ENCODE assay signal across 8 mouse cellular contexts in the genomic region with DNA sequence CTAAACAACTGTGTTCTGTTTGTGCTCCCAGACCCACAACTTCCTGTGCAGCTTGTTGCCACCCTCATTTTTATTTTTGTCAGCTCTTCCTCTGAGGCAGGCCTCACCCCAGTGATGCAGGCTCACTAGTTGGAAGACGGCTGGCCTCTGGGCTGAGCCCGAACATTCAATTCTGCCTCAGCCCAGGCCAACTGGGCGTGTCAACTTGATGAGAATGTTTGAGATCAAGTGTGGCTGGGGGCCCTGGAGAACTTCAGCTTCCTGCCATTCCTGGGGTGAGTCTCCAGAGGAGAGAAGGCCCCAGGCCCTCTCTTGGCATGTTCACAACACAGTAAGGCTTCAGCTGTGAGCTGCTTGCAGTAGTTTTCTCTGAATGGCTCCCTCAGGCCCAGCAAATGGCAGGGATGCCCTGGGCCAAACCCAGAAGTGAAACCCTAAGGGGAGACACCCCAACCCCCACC. TPM values are rescaled to one million over a fixed set of nuclear protein-coding genes. Genes with fewer than 3 reads are reported as not detected.
DNase-seq lines count a peak whose midpoint lies in the region; ATAC-seq and TF ChIP-seq lines count a peak whose summit lies in the region.

No protein-coding gene starts in this region.

- H3K27me3 ChIP-seq in kidney, embryonic 15.5 days = no peaks in the 10 kb centered on the region
- no peaks in the 10 kb centered on the region for H3K27me3 ChIP-seq in kidney, adult 2 months (replicated peaks; ENCODE audit: control insufficient read depth, insufficient read depth, low read length)
- H3K27me3 ChIP-seq in limb, embryonic 14.5 days (ENCODE audit: control insufficient read depth, insufficient read depth, low read length) = no peaks in the 10 kb centered on the region
- no peaks in the 10 kb centered on the region for H3K27me3 ChIP-seq in hindbrain, embryonic 10.5 days (ENCODE audit: insufficient read depth, poor library complexity, severe bottlenecking)

- no peaks in the 10 kb centered on the region for H3K9me3 ChIP-seq in kidney, embryonic 15.5 days (replicated peaks)
- no peaks in the 10 kb centered on the region for H3K9me3 ChIP-seq in limb, embryonic 14.5 days (ENCODE audit: control insufficient read depth, low read length)
- H3K9me3 ChIP-seq in hindbrain, embryonic 10.5 days = no peaks in the 10 kb centered on the region

- no peak for DNase-seq in kidney, adult 2 months
- DNase-seq in limb, embryonic 14.5 days (ENCODE audit: low spot score) = no peak
- peak; percentile 62 to 68 for DNase-seq in spleen, postnatal 10 days (ENCODE audit: low spot score in 2 of 2)
- DNase-seq in hindbrain, embryonic 10.5 days (ENCODE audit: low spot score) = no peak
- DNase-seq in right cerebral cortex, postnatal 10 days (ENCODE audit: low spot score in 2 of 2) = no peak
- DNase-seq in left cerebral cortex, postnatal 10 days (ENCODE audit: extremely low spot score in 1 of 2, low spot score in 2 of 2) = no peak

- intact Hi-C loops in left cerebral cortex, postnatal 10 days (cut with DNase I) = no loop called here

- H3K4me1 ChIP-seq in kidney, embryonic 15.5 days = peaks cover 33% of the 10 kb centered on the region
- no peaks in the 10 kb centered on the region for H3K4me1 ChIP-seq in kidney, adult 2 months (ENCODE audit: control insufficient read depth, insufficient read depth, low read length)
- peaks cover 56% of the 10 kb centered on the region for H3K4me1 ChIP-seq in limb, embryonic 14.5 days (ENCODE audit: control insufficient read depth, insufficient read depth, low read length)
- peaks cover 9% of the 10 kb centered on the region; the same call in 1 of the 2 replicates for H3K4me1 ChIP-seq in hindbrain, embryonic 10.5 days (replicated peaks)

- no peak for TF ChIP-seq POLR2A in kidney, adult 2 months (IDR thresholded peaks at IDR 0.05; ENCODE audit: low read depth, low read length)
- TF ChIP-seq POLR2A in limb, embryonic 14.5 days (IDR thresholded peaks at IDR 0.05; ENCODE audit: borderline replicate concordance, extremely low read depth, insufficient read depth, insufficient read length) = no peak

- no peaks in the 10 kb centered on the region for H3K36me3 ChIP-seq in kidney, embryonic 15.5 days
- no peaks in the 10 kb centered on the region for H3K36me3 ChIP-seq in kidney, adult 2 months (ENCODE audit: control insufficient read depth, insufficient read depth, low read length)
- H3K36me3 ChIP-seq in limb, embryonic 14.5 days (ENCODE audit: control insufficient read depth, insufficient read depth, low read length) = no peaks in the 10 kb centered on the region
- H3K36me3 ChIP-seq in hindbrain, embryonic 10.5 days = no peaks in the 10 kb centered on the region

- no peak overlapping the region for H3K9ac ChIP-seq in kidney, embryonic 15.5 days
- H3K9ac ChIP-seq in limb, embryonic 14.5 days (ENCODE audit: low read depth, low read length, severe bottlenecking) = no peak overlapping the region

- ATAC-seq in kidney, embryonic 15.5 days (replicated peaks; ENCODE audit: low FRiP score) = no peak
- peak; percentile 48; the same call in 1 of the 2 replicates for ATAC-seq in erythroid progenitor cell, adult 5-6 weeks (replicated peaks; ENCODE audit: low FRiP score, poor library complexity, severe bottlenecking)
- no peak for ATAC-seq in limb, embryonic 14.5 days (ENCODE audit: low FRiP score, low read depth)

- 58% methylated on average over 3 of the region's 3 CpGs for WGBS in kidney, embryonic 15.5 days
- 74% methylated on average over 3 of the region's 3 CpGs for WGBS in kidney, adult 2 months
- WGBS in limb, embryonic 14.5 days = 50% methylated on average over 3 of the region's 3 CpGs
- 81% methylated on average over 3 of the region's 3 CpGs for WGBS in hindbrain, embryonic 10.5 days

- no peak for TF ChIP-seq CTCF in kidney, adult 2 months (conservative IDR thresholded peaks at IDR 0.05; ENCODE audit: insufficient read depth, insufficient read length, low read depth, low read length)

- no peak overlapping the region for H3K4me3 ChIP-seq in kidney, embryonic 15.5 days (replicated peaks)
- no peak overlapping the region for H3K4me3 ChIP-seq in kidney, adult 2 months (ENCODE audit: insufficient read depth, low read depth, low read length)
- no peak overlapping the region for H3K4me3 ChIP-seq in limb, embryonic 14.5 days (replicated peaks; ENCODE audit: low read length)
- H3K4me3 ChIP-seq in hindbrain, embryonic 10.5 days = no peak overlapping the region

- H3K4me2 ChIP-seq in kidney, embryonic 15.5 days = no peak overlapping the region
- H3K4me2 ChIP-seq in limb, embryonic 14.5 days (replicated peaks; ENCODE audit: low read depth, low read length, severe bottlenecking) = 0 out of 2 replicates have a peak overlapping the region, but pooled peaks have one; percentile 3

- H3K27ac ChIP-seq in kidney, embryonic 15.5 days = peak overlapping the region; percentile 90; the same call in 1 of the 2 replicates
- no peak overlapping the region for H3K27ac ChIP-seq in kidney, adult 2 months (ENCODE audit: insufficient read depth, low read depth, low read length)
- peak overlapping the region; percentile 88 for H3K27ac ChIP-seq in limb, embryonic 14.5 days (replicated peaks; ENCODE audit: low read depth, low read length)
- H3K27ac ChIP-seq in hindbrain, embryonic 10.5 days = no peak overlapping the region

RNA-seq across cellular contexts. Expression of a gene that starts 1.7 kb away (rescaled TPM):
- polyA plus RNA-seq in kidney, embryonic 15.5 days (2015; fragmentation: Nextera tagmentation; extraction: Ambion mirVana) = 122 and 124 TPM in 2 replicates
- polyA plus RNA-seq in kidney, adult 2 months (2012; rRNA removed) = 6.4 and 10.3 TPM in 2 replicates
- 44.0 and 45.4 TPM in 2 replicates for total RNA-seq in erythroid progenitor cell, adult 5-6 weeks (2015; ENCODE audit: low replicate concordance)
- 32.2 and 56.3 TPM in 2 replicates for total RNA-seq in erythroid progenitor cell, adult 5-6 weeks (2017; ENCODE audit: low replicate concordance)
- polyA plus RNA-seq in limb, embryonic 14.5 days (2012; rRNA removed) = 23.3 and 43.3 TPM in 2 replicates
- 96.4 and 109 TPM in 2 replicates for polyA plus RNA-seq in limb, embryonic 14.5 days (2014; fragmentation: Nextera tagmentation; extraction: Ambion mirVana)
- polyA plus RNA-seq in hindbrain, embryonic 10.5 days (2016; fragmentation: Nextera tagmentation; extraction: Ambion mirVana) = 49.8 and 49.9 TPM in 2 replicates
- 100 to 1,000 TPM in 1 of 2 experiments, 10 to 100 TPM in 1; 92.7 to 103 TPM for total RNA-seq in left cerebral cortex, postnatal 10 days (2021)

RNA-seq across cellular contexts. Expression of a gene that starts 50.4 kb away (rescaled TPM):
- 50.2 and 51.5 TPM in 2 replicates for polyA plus RNA-seq in kidney, embryonic 15.5 days (2015; fragmentation: Nextera tagmentation; extraction: Ambion mirVana)
- polyA plus RNA-seq in kidney, adult 2 months (2012; rRNA removed) = 16.3 and 19.1 TPM in 2 replicates
- total RNA-seq in erythroid progenitor cell, adult 5-6 weeks (2015; ENCODE audit: low replicate concordance) = 29.9 and 53.2 TPM in 2 replicates
- 31.7 and 40.3 TPM in 2 replicates for total RNA-seq in erythroid progenitor cell, adult 5-6 weeks (2017; ENCODE audit: low replicate concordance)
- 26.9 and 29.2 TPM in 2 replicates for polyA plus RNA-seq in limb, embryonic 14.5 days (2012; rRNA removed)
- 44.8 and 48.2 TPM in 2 replicates for polyA plus RNA-seq in limb, embryonic 14.5 days (2014; fragmentation: Nextera tagmentation; extraction: Ambion mirVana)
- polyA plus RNA-seq in hindbrain, embryonic 10.5 days (2016; fragmentation: Nextera tagmentation; extraction: Ambion mirVana) = 56.3 and 57.8 TPM in 2 replicates
- 10 to 100 TPM; 58.6 to 59.2 TPM for total RNA-seq in left cerebral cortex, postnatal 10 days (2021)

RNA-seq across cellular contexts. Expression of a gene that starts 50.7 kb away (rescaled TPM):
- 72.3 and 81.5 TPM in 2 replicates for polyA plus RNA-seq in kidney, embryonic 15.5 days (2015; fragmentation: Nextera tagmentation; extraction: Ambion mirVana)
- 9.4 and 12.6 TPM in 2 replicates for polyA plus RNA-seq in kidney, adult 2 months (2012; rRNA removed)
- total RNA-seq in erythroid progenitor cell, adult 5-6 weeks (2015; ENCODE audit: low replicate concordance) = 85.1 and 109 TPM in 2 replicates
- 41.2 and 69.2 TPM in 2 replicates for total RNA-seq in erythroid progenitor cell, adult 5-6 weeks (2017; ENCODE audit: low replicate concordance)
- polyA plus RNA-seq in limb, embryonic 14.5 days (2012; rRNA removed) = 34.6 and 57.2 TPM in 2 replicates
- polyA plus RNA-seq in limb, embryonic 14.5 days (2014; fragmentation: Nextera tagmentation; extraction: Ambion mirVana) = 78.8 and 84.1 TPM in 2 replicates
- 112 and 124 TPM in 2 replicates for polyA plus RNA-seq in hindbrain, embryonic 10.5 days (2016; fragmentation: Nextera tagmentation; extraction: Ambion mirVana)
- total RNA-seq in left cerebral cortex, postnatal 10 days (2021) = 10 to 100 TPM; 91.5 to 94.5 TPM

Comparison
In these comparisons a context has a peak if more than half of its experiments do, and no peak if none do; other contexts are left out.
1. H3K27ac ChIP-seq: peak in kidney, embryonic 15.5 days (single experiment) and limb, embryonic 14.5 days (single experiment); none in kidney, adult 2 months (single experiment) and hindbrain, embryonic 10.5 days (single experiment).
2. DNase-seq: peak in spleen, postnatal 10 days (2 of 2); none in kidney, adult 2 months (single experiment), limb, embryonic 14.5 days (single experiment), hindbrain, embryonic 10.5 days (single experiment), right cerebral cortex, postnatal 10 days (0 of 2) and left cerebral cortex, postnatal 10 days (0 of 2).